Mouse (Mus musculus): ENCODE results near the gene Negr1.

- no peak for TF ChIP-seq CTCF (IDR thresholded peaks at IDR 0.05; ENCODE audit: low read depth, low read length)
- no peak for TF ChIP-seq GATA1 (IDR thresholded peaks at IDR 0.05; ENCODE audit: borderline replicate concordance, low read length)
- TF ChIP-seq TAL1 (conservative IDR thresholded peaks at IDR 0.05; ENCODE audit: low read depth, low read length): no peak
- no peak for TF ChIP-seq GATA2 (IDR thresholded peaks at IDR 0.05; ENCODE audit: borderline replicate concordance, low read depth, low read length)
- TF ChIP-seq POLR2AphosphoS5 (IDR thresholded peaks at IDR 0.05; ENCODE audit: insufficient replicate concordance, low read depth, low read length): no peak
Observed at GRCm38 (mm10) chr3:156606846-156607245, 45.3 kb downstream of the Negr1 start.
